Mouse (Mus musculus) cortical plate, adult 2 months (tissue): ENCODE measurements around the gene Dtx3. TPM values are rescaled to one million over a fixed set of nuclear protein-coding genes. Genes with fewer than 3 reads are reported as not detected.

Experiments used
- H3K27ac ChIP-seq: fragments of 200-500 bp; 2 replicates; pipeline ENCODE4 v1.5.1; 2012; ENCODE audit warnings: low read length, control low read depth, inconsistent platforms; ENCODE audit not compliant: insufficient read depth
- H3K4me1 ChIP-seq: fragments of 200-500 bp; 2 replicates; pipeline ENCODE4 v1.6.1; 2011; ENCODE audit warnings: low read length; ENCODE audit not compliant: control insufficient read depth, insufficient read depth
- H3K4me3 ChIP-seq: fragments of 200-500 bp; 2 replicates; pipeline ENCODE4 v1.5.1; 2011; ENCODE audit warnings: mild to moderate bottlenecking, low read length, control low read depth; ENCODE audit not compliant: insufficient read depth
- CTCF ChIP-seq: fragments of 200-500 bp; IDR thresholded peaks from 2 replicates; pipeline ENCODE4 v1.5.1; 2011; ENCODE audit warnings: mild to moderate bottlenecking, control low read depth, low read length; ENCODE audit not compliant: insufficient read depth; ENCODE audit errors: extremely low read depth
- POLR2A ChIP-seq: fragments of 200-500 bp; IDR thresholded peaks from 2 replicates; pipeline ENCODE4 v1.6.1; 2011; ENCODE audit warnings: mild to moderate bottlenecking, low read length, control low read depth; ENCODE audit not compliant: insufficient read depth; ENCODE audit errors: extremely low read depth
- polyA plus RNA-seq: library from polyadenylated mRNA; depleted of rRNA; stranded (reverse); fragments of >200 nt; gene quantifications from 2 replicates; pipeline ENCODE4 v1.2.3, GENCODE M21; 2012; rRNA removed

The Dtx3 gene
- polyA plus RNA-seq, result 371 and 407 TPM in 2 replicates

DNA sequence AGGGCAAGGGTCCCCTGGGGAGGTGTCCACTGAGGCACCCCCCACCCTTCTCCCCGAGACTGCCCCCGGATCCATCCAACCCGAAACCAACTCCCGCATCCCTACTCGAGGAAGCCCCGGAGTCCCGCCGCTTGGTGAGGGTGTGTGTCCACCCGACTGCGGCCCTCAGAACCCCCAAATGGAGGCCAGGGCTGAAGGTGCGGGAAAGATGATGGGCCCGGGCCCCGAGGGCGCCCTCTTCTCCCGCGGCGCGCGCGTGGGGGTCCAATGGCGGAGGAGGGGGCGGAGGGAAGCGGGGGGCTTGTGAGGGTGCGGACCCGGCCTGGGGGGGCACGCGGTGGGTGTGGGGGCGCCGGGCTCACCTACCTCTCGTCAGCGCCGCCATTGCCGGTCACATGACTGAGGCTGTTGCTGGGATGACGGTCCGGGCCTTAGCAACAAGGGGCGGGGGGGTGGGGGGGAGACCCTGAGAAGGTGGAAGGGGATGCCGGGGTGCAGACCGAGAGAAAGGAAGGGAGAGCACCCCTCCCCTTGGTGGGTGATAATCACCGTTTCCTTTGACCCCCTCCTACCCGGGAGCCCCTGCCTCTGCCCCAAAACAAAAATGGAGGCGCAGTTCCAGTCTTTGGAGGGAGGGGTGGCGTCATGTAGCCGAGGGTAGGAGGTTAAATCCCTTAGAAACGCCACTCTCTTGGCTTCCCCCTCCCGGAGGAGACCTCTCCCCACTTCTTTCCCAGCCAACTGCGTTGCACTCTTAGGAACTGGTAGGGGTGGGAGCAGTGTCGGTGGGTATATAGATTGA, at the start of gene Dtx3:
TSS of gene Dtx3 (minus strand) at position 401 of the 802 bp plus-strand sequence.
- peak within 1 kb of the TSS; percentile 79 for H3K4me3 ChIP-seq
- H3K27ac ChIP-seq, result peak within 1 kb of the TSS; percentile 90
- no peak for TF ChIP-seq POLR2A
- no peak for TF ChIP-seq CTCF
- H3K4me1 ChIP-seq, result peaks cover 4% of the 10 kb centered on the region

DNA sequence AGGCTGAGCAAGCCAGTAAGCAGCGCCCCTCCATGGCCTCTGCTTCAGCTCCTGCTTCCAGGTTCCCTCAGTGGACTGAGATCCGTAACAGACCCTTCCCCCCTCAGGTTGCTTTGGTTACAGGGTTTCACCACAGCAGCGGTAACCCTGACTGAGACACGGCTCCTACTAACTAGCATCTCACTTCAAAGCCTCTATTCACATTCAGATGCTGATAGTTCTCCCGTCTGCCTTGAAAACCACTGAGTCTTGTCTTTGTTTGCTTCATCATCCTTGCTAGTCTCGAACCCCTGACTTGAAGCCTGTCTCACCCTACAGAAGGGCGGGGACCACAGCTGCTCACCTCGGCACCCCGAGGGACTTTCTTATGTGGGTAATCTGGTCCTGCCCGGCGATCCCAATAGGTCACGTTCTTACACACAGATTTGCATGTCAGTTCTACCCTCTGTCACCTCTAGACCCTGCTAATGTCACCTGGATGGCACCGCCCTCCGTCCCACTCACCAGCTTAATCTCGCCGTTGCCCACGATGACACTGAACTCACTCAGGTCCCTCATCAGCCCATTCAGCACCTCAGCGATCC, 42.8 kb upstream of the Dtx3 start:
- Histone ChIP-seq H3K4me1 (no peaks in the 10 kb centered on the region), H3K4me3 (no peak overlapping the region), H3K27ac (no peak overlapping the region)
- TF ChIP-seq CTCF (no peak), POLR2A (no peak)

DNA sequence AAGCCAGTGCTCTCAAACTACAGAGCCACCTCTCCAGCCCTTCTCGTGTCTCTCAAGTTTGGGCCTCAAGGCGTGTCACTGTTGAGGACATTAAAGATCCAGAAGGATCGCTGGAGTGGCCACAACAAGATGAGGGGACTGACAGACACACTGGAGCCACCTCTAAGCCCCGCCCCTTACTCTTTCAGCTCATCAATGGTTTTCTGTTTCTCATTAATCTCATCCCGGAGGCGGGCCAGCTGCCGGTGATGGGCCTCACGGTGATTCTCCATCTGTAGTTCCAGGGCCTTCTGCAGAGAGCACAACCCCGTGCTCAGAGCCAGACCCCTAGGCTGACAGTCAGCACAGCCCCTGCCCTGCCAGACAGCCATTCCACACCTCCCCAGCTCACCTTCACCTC, 41.0 kb upstream of the Dtx3 start:
- TF ChIP-seq CTCF (no peak), POLR2A (no peak)
- no peaks in the 10 kb centered on the region for H3K4me1 ChIP-seq
- H3K27ac ChIP-seq, result no peak overlapping the region
- no peak overlapping the region for H3K4me3 ChIP-seq

DNA sequence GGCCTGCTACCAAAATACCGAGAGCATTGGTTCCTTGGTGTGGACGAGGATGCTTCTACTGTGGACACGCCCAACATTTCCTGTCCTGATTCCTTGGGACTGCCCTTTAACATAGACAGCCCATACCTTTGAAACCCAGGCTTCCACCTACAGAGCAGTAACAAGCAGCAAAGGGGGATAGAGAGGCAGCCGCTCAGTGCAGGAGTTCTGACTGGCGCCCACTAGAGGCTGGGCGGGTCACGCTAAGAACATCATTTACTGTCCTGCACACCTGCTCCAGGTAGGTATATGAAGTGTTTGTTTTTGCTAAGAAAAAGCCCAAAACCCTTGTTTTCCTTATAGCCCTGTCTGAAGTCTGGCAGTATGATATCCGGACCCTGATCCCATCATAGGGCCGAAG, 37.6 kb upstream of the Dtx3 start:
- TF ChIP-seq POLR2A (no peak), CTCF (peak; percentile 29; the same call in 1 of the 2 replicates)
- Histone ChIP-seq H3K4me3 (no peak overlapping the region), H3K4me1 (no peaks in the 10 kb centered on the region), H3K27ac (no peak overlapping the region)

DNA sequence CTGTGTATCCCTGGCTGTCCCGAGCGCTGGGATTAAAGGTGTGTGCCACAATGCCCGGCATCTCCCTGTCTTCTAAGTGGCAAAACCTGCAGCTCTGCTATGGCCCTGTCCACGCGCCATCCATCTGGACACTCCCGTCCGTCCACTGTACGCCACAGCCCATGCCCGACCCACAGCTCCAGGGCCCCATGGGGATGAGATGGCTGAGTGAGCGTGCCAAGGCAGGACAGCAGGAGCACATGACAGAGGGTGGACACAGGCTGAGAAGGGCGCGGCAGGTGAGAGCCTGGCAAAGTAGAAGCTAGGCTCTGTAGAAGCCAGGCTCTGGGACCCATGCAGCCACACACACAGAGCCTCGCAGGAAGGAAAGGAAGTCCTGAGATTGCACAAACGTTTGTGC, 36.2 kb upstream of the Dtx3 start:
- peaks cover 4% of the 10 kb centered on the region for H3K4me1 ChIP-seq
- TF ChIP-seq POLR2A (no peak), CTCF (no peak)
- no peak overlapping the region for H3K27ac ChIP-seq
- H3K4me3 ChIP-seq, result no peak overlapping the region

DNA sequence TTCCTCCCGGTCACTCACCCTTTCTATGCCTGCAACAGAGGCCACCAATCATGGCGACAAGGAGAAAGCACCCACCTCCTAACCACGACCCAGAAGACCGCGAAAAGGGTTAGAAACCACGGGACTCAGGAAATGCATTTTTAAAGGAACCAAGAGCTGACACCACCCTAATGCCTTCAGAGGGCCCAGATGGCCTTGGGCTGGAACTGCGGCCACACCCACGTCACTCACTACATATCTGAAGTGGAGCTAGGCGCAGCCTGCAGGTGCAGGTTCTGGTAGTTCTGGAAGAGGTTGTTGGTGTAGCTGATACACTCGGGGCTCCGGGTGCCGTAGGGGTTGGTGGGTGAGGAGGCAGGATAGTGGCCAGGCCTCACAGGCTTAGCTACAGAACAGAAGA, 35.2 kb upstream of the Dtx3 start:
- no peak overlapping the region for H3K27ac ChIP-seq
- TF ChIP-seq POLR2A, result no peak
- TF ChIP-seq CTCF, result no peak
- peaks cover 6% of the 10 kb centered on the region for H3K4me1 ChIP-seq
- no peak overlapping the region for H3K4me3 ChIP-seq

DNA sequence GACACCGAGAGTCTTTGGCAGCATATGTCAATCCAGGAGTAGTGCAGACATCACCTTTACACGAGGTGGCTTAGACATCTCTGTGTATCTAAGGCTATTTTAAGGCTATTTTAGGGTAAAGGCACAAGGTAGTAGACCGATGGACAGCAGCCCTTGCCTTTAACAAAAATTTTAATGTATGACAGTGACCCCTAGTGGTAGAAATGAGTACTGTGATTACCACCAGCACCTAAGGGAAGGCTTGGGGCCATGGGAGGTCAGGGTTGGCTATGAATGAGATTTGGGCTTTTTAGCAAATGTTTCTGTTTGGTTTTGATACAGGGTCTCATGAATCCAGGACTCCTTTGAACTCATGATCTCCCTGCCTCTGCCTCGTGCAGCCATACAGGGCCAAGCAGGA, 33.4 kb upstream of the Dtx3 start:
- peak; percentile 63 for TF ChIP-seq CTCF
- TF ChIP-seq POLR2A, result no peak
- Histone ChIP-seq H3K4me3 (no peak overlapping the region), H3K27ac (no peak overlapping the region), H3K4me1 (peaks cover 6% of the 10 kb centered on the region)

DNA sequence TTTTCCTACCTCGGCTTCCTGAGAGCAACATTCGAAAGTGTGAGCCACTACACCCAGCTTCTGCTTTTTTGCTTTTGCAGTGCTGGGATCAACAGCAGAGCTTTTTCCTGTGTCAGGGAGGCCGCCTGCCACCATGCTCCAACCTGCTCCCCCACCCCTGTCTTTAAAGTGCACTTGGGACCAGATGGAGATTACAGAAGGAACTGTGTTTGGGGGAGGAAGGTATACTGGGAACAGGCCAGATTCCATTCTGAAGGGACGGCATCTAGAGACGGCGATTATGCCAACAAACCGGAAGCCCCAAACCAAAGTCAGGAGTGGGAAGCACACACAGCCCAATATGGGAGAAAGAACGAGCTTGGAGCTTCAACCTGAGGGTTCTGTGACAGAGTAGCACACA, 31.6 kb upstream of the Dtx3 start:
- no peak for TF ChIP-seq CTCF
- TF ChIP-seq POLR2A, result no peak
- H3K4me1 ChIP-seq, result peaks cover 6% of the 10 kb centered on the region
- no peak overlapping the region for H3K4me3 ChIP-seq
- 0 out of 2 replicates have a peak overlapping the region, but pooled peaks have one; percentile 15 for H3K27ac ChIP-seq

DNA sequence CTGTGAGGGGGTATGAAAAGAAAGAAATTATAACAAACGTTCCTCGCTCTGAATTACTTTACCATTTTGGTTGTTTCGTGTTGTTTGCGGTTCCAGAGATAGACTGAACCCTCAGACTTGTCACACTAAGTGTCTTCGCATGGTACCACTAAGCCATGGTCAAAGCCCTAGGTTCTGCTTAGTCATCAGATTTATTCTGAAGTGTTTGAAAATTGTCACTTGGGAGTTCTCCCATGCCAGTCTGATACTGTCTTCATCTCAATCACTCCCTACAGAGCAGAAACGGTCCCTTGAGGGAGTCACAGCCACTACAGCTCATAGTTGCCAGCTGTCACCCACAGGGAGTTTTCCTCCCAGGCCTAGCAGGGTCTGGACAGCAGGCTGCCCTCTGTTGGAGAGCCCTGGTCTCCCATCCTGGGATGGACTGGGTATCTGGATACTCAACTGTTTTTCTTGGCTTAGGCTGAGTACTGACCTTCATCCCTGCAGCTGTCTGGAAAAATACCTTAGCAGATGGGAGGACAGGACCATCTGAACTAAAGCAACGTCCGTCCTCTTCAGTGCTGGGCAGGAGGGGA, 30.9 kb upstream of the Dtx3 start:
- Histone ChIP-seq H3K4me3 (no peak overlapping the region), H3K4me1 (peaks cover 6% of the 10 kb centered on the region), H3K27ac (no peak overlapping the region)
- TF ChIP-seq CTCF (peak; percentile 20; the same call in 1 of the 2 replicates), POLR2A (no peak)

DNA sequence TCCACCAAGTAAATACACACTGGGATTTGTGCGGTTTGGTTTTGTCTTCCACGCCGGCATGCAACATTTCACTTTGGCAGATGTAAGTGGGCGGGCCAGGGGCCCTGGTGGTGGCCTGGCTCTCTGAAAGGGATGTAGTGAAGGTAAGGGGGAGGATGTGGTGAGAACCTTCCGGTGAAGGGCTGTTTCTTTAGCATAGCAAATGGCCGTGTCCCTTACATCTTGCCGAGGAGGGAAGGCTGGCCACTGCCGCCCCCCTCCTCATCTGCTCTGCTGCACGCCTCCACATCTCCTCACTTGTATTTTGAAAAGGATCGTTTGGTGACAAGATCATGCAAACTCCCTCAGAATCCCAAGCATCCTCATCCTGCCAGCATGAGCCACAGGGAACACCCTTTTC, 30.2 kb upstream of the Dtx3 start:
- Histone ChIP-seq H3K4me1 (peaks cover 6% of the 10 kb centered on the region), H3K4me3 (no peak overlapping the region), H3K27ac (no peak overlapping the region)
- TF ChIP-seq CTCF (no peak), POLR2A (peak; percentile 32; the same call in 1 of the 2 replicates)
